Mouse (Mus musculus): ENCODE data around the gene Ankra2. TPM values are rescaled to one million over a fixed set of nuclear protein-coding genes. Genes with fewer than 3 reads are reported as not detected.
A peak's percentile ranks its signal among the peaks of the same experiment; 100 is the strongest.

Gene Ankra2
- total RNA-seq (2015) (20.8 and 25.2 TPM in 2 replicates), total RNA-seq (2017) (20.7 and 20.9 TPM in 2 replicates)

DNA sequence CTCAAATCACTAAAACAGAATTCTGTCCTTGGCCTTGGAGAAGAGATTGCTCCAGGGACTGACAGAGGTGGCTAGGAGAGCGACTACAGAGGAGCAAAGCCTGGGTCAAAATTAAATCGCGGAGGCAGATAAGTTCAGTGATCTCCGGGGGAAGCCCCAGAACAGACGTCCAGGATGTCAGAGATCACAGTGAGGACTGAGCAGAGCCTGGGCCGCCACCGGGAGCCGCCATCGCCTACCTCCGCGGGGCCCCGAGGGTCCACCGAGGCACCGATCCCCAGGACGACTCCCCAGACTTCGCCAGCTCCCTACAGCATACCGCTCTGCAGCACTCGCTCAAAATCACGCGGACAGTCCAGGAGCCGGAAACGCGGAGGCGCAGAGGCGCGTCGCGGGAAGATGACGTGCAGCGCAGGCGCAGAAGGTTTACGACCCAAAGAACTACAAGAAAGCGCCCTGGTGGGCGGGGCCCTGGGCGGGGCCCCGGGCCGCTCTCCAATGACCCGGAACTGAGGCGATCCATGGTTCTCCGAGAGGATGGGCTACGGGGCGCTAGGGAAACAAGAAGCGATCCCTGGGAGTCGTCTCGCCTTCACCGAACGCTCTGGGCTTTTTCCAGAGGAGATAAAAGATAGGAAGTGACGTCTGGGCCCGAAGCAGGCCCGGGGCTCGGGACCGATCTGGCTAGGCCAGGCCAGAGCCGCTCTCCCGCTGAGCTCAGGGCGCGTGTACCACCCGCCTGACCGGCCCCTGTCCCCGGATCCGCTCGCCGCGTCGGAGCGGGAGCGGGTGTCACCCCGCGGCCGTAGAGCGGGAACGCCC is at the start of gene Ankra2, which contains the start of gene Utp15:
TSS of gene Ankra2 (plus strand) at position 439 of the 822 bp plus-strand sequence.
TSS of gene Utp15 (minus strand) at position 406 of the 822 bp plus-strand sequence.
- peak; percentile 96 for ATAC-seq (ENCODE audit: poor library complexity, severe bottlenecking)

DNA sequence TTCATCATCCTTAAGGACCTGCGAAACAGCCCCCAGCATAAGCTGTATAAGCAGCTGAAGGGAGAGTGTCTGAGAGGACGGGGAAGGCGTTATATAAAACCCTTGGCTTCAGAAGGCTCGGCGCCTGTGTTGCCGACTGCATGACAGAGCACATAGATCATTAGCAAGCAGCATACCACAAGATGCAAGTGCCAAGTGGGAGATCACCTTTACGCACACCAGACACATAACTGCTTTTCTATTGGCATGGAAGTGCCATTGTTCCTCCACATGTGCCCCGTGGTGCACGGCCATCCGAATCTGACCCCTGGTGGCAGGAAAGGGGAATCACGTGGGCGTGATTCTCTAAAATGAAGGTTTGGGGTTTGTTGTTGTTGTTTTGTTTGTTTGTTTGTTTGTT is 40.0 kb upstream of the Ankra2 start:
- ATAC-seq (ENCODE audit: poor library complexity, severe bottlenecking): peak; percentile 77

DNA sequence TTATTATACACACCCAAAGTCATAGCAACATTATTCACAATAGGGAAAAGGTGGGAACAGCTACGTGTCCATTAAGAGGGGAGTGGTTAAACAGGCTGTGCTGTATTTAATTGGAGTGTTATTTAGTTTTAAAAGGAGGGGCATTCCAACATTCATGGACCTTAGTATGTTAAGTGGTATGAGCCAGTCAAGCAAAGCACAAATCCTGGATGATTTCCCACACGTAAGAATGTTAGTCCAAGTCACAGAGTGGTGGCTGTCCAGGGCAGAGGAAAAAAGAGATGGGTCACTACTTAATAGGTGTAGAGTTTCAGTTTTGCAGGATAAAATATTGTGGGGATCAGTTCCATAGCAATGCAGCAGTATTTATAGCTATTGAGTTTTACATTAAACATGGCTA is 36.6 kb upstream of the Ankra2 start:
- ATAC-seq (ENCODE audit: poor library complexity, severe bottlenecking): no peak

DNA sequence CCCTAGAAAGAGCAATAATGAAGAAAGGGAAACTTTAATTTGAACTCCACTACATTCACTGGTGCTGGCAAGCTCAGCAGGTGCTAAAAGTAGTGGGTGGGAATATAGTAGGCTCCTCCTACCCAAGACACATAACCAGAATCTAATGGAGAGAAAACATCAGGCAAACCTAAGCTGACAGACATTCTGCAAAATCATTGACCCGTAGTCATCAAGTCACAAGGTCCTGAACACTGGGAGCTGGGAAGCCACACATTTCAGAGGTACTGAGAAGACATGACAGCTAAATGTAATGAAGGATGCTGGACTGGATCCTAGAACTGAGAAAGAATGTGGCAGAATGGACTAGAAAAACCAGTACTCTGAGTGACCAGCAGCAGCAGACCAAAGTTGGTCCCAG is 32.4 kb upstream of the Ankra2 start:
- no peak for ATAC-seq (ENCODE audit: poor library complexity, severe bottlenecking)

DNA sequence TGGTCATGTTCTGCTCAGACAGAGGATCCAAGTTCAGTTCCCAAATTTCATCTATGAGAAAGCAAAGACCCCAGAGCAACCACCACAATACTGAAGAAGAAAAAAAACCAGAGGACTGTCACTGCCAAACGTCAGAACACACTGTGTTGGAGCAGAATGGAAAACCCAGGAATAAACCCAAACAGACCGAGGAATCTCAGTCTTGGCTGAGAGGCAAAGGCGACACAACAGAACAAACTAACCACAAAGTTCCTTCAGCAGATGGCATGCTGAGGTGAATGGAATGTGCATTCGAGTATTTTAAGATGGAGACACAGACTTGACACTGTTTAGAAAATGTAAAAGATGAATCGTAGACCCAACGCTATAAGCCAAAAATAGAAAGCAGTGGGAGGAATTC is 27.4 kb upstream of the Ankra2 start:
- no peak for ATAC-seq (ENCODE audit: poor library complexity, severe bottlenecking)

DNA sequence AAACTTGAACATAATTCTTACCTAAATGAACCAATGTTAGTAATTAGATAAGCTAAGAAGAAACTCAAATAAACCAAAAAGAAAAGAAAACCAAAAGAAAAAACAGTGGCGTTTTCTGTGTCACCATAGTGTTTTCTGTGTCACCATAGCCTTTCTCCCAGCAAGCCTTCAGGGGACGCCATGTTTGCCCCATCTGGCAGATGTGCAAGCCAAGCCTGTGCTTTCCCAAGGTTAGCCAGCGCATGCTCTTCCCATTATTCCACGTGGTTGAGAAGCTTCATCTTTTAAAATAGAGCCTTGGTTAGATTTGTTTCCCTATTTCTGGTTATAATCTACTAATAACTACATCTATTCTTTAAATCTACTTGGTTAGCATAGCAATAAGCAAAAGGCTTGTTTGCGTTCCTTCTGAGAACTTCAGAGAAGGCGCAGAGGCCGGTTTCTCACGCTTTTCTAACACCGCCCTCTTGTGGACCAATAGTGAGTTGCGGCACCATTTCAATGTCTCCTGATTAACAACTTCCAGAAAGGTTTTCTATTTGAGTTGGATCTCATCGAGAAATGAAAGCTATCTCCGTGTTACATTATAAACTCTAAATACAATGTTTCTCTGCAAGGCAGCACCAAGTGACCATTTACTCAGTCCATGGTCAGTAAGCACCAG is 22.8 kb upstream of the Ankra2 start:
- peak; percentile 80 for ATAC-seq (ENCODE audit: poor library complexity, severe bottlenecking)

DNA sequence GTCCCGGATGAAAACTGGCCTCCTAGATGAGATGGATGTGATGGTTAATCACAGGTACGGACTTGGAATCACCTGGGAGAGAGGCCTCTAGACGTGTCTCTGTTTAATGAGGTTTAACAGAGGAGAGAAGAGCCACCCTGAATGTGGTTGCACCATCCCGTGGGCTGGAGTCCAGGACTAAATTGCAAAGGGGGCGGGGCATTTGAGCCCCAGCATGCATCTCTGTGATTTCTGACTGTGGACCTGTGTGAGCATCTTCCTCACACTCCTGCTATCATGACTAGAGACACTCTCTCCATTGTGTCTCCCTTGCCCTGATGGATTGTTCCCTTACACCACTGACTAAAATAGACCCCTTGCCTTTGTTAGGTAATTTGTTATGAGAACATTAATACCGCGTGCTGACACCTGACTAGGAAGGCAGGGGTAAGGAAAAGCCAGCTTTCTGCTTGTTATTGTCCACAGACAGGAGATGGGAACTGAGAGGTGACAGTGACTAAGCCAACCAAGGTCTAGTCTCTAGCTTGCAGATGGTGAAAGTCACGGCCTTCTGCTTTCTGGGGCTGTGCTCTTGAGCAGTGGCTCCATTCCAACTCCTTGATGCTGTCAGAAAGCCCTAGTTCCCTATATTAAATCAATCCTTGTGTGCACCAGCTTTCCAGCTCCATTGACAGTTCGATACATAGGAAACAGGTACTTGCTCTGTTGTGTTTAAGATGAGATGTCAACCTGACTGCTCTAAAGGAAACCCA is 21.2 kb upstream of the Ankra2 start:
- ATAC-seq (ENCODE audit: poor library complexity, severe bottlenecking): no peak

DNA sequence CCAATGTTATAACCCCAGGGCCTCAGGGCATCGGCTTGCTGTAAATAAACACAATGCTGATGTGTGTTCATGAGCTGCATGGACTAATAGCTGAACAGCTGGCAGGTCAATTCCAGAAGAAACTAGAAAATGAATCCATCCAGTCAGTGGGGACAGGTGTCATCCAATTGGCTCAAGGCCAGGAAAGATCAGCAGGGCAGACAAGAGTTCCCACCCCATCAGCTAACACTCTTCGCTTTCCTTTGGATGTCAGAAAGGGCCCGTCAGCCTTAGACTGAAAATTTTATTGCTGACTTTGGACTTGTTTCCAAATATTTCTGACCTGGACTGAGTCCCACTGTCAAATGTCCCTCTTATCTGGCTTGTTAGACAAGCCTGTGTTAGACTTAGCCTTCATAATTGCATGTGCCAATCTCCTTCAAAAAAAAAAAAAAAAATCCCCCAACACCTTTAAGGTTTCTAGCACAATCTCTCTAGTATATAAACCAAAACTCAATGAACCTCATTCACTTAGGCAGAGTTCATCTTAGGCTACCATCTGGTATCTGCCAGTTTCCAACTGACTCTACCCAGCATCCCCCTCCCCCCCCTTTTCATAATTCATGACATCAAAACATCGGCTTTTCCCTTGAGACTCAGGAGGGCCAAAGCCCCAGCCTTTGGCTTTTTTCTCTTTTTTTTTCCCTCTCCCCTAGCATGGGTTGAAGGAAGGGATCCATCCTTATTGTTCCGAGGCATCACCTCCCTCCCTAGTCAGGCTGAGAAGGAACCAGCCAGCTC is 18.1 kb upstream of the Ankra2 start:
- no peak for ATAC-seq (ENCODE audit: poor library complexity, severe bottlenecking)

DNA sequence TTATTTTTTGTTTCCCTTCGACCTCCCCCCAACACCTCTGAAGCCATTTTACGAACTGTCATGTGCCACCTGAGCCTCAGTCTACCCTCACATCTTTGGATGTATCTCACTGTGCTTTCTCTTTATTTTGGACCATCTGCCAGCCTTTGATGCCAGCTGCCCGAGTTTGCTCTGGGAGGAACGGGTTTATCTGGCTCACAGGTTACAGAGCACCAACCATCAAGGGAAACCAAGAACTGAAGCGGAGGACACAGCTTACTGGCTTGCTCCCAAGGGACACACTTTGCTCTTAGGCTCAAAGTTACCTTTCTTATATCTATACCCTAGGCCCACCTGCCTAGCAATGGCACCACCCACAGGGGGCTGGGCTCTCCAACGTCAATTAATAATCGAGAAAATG is 17.5 kb upstream of the Ankra2 start:
- no peak for ATAC-seq (ENCODE audit: poor library complexity, severe bottlenecking)

DNA sequence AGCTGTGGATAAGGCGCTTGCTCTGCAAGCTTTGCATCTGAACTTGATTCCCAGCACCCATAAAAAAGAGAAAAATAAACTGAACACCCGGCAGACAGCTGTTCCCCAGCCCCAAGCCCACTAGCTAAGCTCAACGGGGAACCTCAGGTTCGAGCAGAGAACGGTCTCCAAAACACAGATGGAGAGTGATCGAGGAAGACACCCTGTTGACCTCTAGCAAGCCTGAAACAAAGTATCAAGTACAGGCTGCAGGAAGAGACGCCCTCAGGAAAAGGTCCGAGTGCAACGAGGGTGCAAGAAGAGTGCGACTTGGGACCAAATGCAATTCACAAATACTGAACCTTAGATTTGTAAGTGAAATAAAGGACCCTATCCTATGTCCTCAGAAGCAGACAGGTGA is 13.3 kb upstream of the Ankra2 start:
- no peak for ATAC-seq (ENCODE audit: poor library complexity, severe bottlenecking)

DNA sequence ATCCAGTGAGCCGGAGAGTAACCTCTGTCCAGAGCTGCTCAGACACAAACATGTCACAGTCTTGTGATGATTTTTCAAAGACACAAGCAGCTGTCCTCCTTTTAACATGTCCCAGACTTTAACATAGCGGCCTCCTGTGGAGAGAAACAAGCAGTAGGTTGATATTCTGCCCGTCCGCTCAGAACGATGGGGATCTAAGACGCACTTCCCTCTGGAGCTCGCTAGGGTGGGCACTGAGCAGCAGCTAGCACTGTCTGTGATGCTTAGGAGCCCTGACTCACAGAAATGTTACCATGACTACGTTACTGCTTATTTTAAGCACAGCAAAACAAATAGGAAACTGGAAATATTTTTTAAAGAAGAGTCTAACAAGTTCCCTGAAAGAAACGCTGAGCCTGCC is 8.0 kb upstream of the Ankra2 start:
- no peak for ATAC-seq (ENCODE audit: poor library complexity, severe bottlenecking)

DNA sequence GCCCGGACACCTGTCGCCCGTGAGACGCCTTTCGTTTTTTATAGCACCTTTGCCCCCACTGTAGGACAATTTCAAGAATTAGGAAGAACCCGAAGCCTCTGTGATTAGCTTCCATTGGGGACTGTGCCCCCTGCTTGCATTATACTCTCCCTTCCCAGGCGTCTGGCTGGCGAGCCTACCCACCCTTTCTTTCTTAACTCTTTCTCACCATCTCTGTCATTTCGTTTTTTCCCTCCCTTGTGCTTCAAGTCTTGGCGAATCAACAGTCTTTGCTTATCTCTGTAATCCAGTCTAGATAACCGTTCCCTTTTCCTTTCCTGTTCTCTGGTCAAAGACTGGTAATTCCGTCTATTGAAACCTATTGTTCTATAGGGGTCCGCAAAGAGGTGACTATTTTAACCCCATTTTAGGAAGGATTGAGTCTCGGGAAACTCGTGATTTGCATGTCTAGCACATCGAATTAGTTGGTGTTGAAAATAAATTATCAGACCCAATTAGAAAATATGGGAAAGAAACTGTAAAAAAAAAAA is 649 bp downstream of the Ankra2 start:
- no peak for ATAC-seq (ENCODE audit: poor library complexity, severe bottlenecking)

DNA sequence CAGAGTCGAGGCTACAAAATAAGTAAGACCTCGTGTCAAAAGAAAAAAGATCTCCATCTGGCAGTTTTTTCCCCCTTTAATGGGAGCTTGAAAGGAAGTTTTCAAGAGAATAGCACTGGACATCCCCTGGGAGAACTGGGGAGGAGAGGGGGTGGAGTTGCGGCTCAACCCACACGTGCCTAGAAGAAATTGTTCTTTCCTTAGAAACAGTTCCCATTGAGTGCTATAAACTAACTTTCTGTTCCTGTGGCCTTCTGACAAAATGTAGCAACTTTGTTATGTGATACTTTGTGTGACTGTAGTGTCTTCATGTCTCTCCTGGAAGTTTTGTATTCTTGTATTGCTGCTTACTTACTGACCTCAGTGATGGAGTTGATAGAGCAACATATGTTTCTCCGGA is 1.2 kb downstream of the Ankra2 start:
- ATAC-seq (ENCODE audit: poor library complexity, severe bottlenecking): no peak

DNA sequence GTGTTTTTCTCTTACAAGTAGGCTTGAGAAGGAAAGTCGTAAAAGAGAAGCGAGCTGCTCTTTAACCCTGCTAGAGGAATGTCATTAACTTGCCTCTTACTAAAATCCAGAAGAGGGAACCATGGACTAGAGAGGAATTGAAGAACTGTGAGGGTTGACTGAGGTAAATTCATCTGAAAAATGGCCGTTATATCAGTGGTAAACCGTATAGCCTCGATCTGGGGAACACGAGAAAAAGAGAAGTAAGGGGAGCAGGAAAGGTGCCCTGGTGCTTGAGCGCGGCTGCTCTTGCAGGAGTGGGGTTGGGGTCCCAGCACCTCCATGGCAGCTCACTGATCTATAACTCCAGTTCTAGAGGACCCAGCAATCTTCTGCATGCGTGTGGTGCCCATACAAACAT is 11.1 kb downstream of the Ankra2 start:
- ATAC-seq (ENCODE audit: poor library complexity, severe bottlenecking): no peak

DNA sequence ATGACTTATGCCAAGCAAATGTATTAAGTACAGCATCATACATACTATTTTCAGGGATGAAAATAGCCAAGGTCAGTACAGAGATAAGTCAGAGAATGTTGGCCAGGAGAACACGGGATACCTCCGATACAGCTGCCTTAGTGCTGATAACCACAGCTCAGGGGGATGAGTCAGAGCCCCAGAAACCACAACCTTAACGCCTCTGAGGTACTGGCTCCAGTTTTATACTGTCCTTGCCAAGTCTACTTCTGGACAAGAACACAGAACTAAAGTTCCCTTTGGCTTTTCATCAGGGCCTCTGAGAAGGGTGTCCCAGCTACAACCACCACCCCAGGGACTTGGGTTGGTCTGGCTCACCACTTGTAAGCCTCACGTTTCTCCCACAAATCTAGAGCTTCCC is 12.8 kb downstream of the Ankra2 start:
- no peak for ATAC-seq (ENCODE audit: poor library complexity, severe bottlenecking)

DNA sequence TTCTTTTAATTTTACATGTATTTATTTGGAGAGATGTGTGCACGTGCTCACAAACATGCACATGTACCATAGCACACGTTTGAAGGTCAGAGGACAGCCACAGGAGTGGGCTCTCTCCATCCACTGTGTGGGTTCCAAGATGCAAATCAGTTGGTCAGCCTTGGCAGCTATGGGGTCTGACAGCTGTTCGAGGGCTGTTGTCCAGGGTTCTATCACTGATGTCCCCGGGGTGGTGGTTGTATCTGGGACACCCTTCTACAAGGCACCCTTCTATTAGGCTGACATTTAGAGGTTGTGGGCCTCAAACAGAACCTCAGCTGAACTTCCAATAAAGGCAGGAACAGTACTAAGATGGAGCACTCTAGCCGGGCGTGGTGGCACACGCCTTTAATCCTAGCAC is 13.4 kb downstream of the Ankra2 start:
- ATAC-seq (ENCODE audit: poor library complexity, severe bottlenecking): no peak

DNA sequence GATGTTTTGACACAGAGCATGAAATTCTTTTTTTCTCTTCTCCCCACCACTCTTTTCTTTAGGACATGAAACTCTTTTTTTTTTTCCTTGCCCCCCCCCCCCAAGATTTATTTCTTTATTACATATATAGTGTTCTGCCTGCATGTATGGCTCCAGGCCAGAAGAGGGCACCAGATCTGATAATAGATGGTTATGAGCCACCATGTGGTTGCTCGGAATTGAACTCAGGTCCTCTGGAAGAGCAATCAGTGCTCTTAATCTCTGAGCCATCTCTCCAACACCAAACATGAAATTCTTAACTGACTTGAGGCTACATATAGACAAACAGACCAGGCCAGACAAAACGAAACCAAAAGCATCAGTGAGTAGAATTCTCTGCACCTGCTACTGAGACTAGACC is 14.6 kb downstream of the Ankra2 start:
- no peak for ATAC-seq (ENCODE audit: poor library complexity, severe bottlenecking)

DNA sequence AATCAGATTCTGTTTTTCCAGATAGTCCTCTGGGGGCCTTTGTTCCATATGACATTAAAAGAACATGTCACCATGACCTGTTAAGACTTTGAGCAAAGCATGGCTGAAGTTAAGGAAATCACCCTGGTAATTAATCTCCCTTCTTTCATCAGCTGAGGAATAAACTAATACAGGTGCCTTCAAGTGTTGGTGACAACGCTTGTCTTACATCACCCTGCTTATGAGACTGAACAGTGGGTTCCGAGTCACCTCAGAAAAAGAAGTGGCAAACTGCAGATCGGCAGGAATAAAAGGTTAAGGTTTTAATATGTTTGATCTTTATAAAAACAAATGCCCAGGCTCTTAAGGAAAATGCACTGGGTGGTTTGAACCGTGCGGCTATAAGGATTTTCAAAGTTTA is 16.8 kb downstream of the Ankra2 start, which contains the start of gene Gm21976:
TSS of gene Gm21976 (plus strand) at position 202 of the 400 bp plus-strand sequence.
- no peak for ATAC-seq (ENCODE audit: poor library complexity, severe bottlenecking)

DNA sequence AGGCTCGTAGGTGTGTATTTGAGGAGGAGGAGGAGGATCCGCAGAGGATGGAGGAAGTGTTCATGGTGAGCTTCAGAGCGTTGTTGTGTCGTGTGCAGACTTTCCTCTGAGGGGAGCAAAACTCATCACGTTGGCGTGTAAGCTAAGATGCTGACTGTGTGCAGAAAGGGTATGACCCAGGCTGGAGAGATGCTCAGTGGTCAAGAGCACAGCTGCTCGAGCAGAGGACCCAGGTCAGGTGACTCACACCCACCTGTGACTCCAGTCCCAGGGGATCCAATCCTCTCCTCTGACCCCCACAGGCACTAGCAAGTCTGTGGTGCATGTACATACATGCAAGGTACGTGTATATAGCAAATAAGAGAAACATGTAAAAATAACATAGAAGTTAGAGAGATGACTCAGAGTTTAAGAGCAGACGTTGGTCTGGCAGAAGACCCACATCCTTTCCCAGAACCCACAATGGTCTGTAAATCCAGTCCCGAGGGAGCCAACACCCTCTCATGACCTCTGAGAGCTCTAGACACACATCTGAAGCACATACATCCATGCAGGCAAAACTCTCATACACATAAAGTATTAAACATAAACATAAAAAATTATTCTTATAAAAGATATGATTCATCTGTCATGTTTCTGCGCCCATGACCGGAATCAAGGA is 18.2 kb downstream of the Ankra2 start:
- no peak for ATAC-seq (ENCODE audit: poor library complexity, severe bottlenecking)

DNA sequence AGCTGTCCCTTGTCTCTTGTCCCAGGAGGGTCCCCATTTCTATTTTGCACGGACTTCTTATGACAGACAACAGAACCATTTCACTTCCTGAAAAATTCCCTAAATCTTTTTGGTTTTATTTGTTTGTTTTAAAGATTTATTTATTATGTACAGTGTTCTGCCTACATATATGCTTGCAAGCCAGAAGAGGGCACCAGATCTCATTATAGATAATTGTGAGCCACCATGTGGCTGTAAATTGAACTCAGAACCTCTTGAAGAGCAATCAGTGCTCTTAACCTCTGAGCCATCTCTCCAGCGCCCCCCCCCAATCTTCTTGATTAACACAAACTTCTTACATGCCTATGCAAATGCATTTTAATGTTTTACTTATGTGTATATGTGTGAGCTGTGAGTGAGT is 27.8 kb downstream of the Ankra2 start:
- no peak for ATAC-seq (ENCODE audit: poor library complexity, severe bottlenecking)

Data from megakaryocyte, adult 5-6 weeks (primary cell).